ENCODE assay signal across 10 mouse cellular contexts in the genomic region with DNA sequence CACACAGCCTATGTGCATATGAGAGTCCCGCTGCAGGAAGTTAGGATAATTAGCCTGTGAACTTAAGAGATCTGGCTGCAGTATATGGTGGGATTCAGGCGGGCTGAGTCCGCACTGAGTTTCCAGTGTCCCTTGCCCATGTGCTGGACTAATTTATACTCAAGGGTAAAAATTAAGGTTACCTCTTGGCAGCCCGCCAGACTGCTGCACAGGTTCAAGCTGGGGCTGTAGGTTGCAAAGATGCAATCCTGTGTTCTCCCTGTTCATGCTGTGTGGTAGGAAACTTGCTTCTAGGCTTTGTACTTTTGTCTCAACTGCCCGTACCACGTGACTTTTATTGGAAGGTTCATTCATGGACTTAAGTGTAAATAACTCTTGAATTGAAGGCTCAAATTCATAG. TPM values are rescaled to one million over a fixed set of nuclear protein-coding genes. Genes with fewer than 3 reads are reported as not detected.
DNase-seq lines count a peak whose midpoint lies in the region; ATAC-seq and TF ChIP-seq lines count a peak whose summit lies in the region.
"Had no signal": no experiment of that assay in that cellular context is flagged by ENCODE, and none has a peak within 500 bp of the region (broad histone marks: within the 10 kb centered on the region; RNA-seq: fewer than 3 reads in every experiment).

No protein-coding gene starts in this region.

- TF ChIP-seq POLR2A in brain, embryonic 14.5 days (IDR thresholded peaks at IDR 0.05; ENCODE audit: borderline replicate concordance, extremely low read depth, insufficient read depth, insufficient read length, poor library complexity, severe bottlenecking), result no peak

- DNase-seq in hindbrain, postnatal 0 days (ENCODE audit: low spot score), result no peak
- DNase-seq in brain, embryonic 14.5 days (ENCODE audit: low read depth), result peak; percentile 63
- DNase-seq in heart, postnatal 0 days (ENCODE audit: low spot score), result peak; percentile 11
- DNase-seq in limb, embryonic 10.5 days (ENCODE audit: low spot score), result no peak
- DNase-seq in left cerebral cortex, postnatal 10 days (ENCODE audit: extremely low spot score in 1 of 2, low spot score in 2 of 2), result no peak
- DNase-seq in lung, postnatal 4 days, result no peak
- DNase-seq: right cerebral cortex, postnatal 25 days had no signal

- no peaks in the 10 kb centered on the region for H3K27me3 ChIP-seq in hindbrain, embryonic 13.5 days
- no peaks in the 10 kb centered on the region for H3K27me3 ChIP-seq in hindbrain, postnatal 0 days (ENCODE audit: insufficient read depth, low read length)
- H3K27me3 ChIP-seq in heart, postnatal 0 days (ENCODE audit: control insufficient read depth, insufficient read depth, low read length), result no peaks in the 10 kb centered on the region
- H3K27me3 ChIP-seq in limb, embryonic 10.5 days (ENCODE audit: low read depth, poor library complexity, severe bottlenecking), result no peaks in the 10 kb centered on the region

- WGBS in hindbrain, embryonic 13.5 days, result 79% methylated on average over 6 of the region's 6 CpGs
- 73% methylated on average over 6 of the region's 6 CpGs for WGBS in hindbrain, postnatal 0 days
- WGBS in heart, postnatal 0 days, result 61% methylated on average over 6 of the region's 6 CpGs
- WGBS in limb, embryonic 10.5 days, result 87% methylated on average over 6 of the region's 6 CpGs

- peaks cover 10% of the 10 kb centered on the region for H3K4me1 ChIP-seq in hindbrain, embryonic 13.5 days (replicated peaks)
- no peaks in the 10 kb centered on the region for H3K4me1 ChIP-seq in hindbrain, postnatal 0 days (ENCODE audit: insufficient read depth, low read length)
- peaks cover 9% of the 10 kb centered on the region for H3K4me1 ChIP-seq in heart, postnatal 0 days (ENCODE audit: control insufficient read depth, insufficient read depth)
- peaks cover 10% of the 10 kb centered on the region; the same call in 1 of the 2 replicates for H3K4me1 ChIP-seq in limb, embryonic 10.5 days

- H3K4me2 ChIP-seq in hindbrain, embryonic 13.5 days, result no peak overlapping the region
- H3K4me2 ChIP-seq in hindbrain, postnatal 0 days (ENCODE audit: low read depth, low read length), result no peak overlapping the region
- H3K4me2 ChIP-seq in heart, postnatal 0 days (ENCODE audit: low read depth, low read length), result no peak overlapping the region

- no peak for ATAC-seq in hindbrain, embryonic 13.5 days (ENCODE audit: low FRiP score)
- no peak for ATAC-seq in hindbrain, postnatal 0 days
- ATAC-seq in heart, postnatal 0 days (ENCODE audit: insufficient read depth, low read depth), result no peak
- no peak for ATAC-seq in monocyte, adult 5-6 weeks (replicated peaks; ENCODE audit: insufficient number of reproducible peaks, low FRiP score, low TSS enrichment, poor library complexity, severe bottlenecking)

- H3K9ac ChIP-seq in hindbrain, embryonic 13.5 days, result no peak overlapping the region
- H3K9ac ChIP-seq in hindbrain, postnatal 0 days (replicated peaks; ENCODE audit: low read length), result no peak overlapping the region
- H3K9ac ChIP-seq in heart, postnatal 0 days (replicated peaks; ENCODE audit: low read depth, low read length), result no peak overlapping the region

- peak overlapping the region; percentile 35; the same call in 1 of the 2 replicates for H3K27ac ChIP-seq in hindbrain, embryonic 13.5 days
- H3K27ac ChIP-seq in hindbrain, postnatal 0 days, result no peak overlapping the region
- 0 out of 2 replicates have a peak overlapping the region, but pooled peaks have one; percentile 26 for H3K27ac ChIP-seq in heart, postnatal 0 days (ENCODE audit: low read depth)
- peak overlapping the region; percentile 46; the same call in 1 of the 2 replicates for H3K27ac ChIP-seq in limb, embryonic 10.5 days

- no peak for TF ChIP-seq CTCF in hindbrain, postnatal 0 days (IDR thresholded peaks at IDR 0.05; ENCODE audit: low read depth)
- no peak for TF ChIP-seq CTCF in brain, embryonic 14.5 days (IDR thresholded peaks at IDR 0.05; ENCODE audit: borderline replicate concordance, extremely low read depth, insufficient read depth, insufficient read length)
- no peak for TF ChIP-seq CTCF in heart, postnatal 0 days (IDR thresholded peaks at IDR 0.05; ENCODE audit: low read depth)

- no peak for TF ChIP-seq EP300 in heart, postnatal 0 days (IDR thresholded peaks at IDR 0.05; ENCODE audit: low read depth)

- H3K4me3 ChIP-seq in hindbrain, embryonic 13.5 days, result no peak overlapping the region
- no peak overlapping the region for H3K4me3 ChIP-seq in hindbrain, postnatal 0 days (ENCODE audit: low read length)
- no peak overlapping the region for H3K4me3 ChIP-seq in heart, postnatal 0 days (ENCODE audit: low read depth, low read length)
- no peak overlapping the region for H3K4me3 ChIP-seq in limb, embryonic 10.5 days

- intact Hi-C loops in left cerebral cortex, postnatal 10 days (cut with DNase I), result no loop called here

- no peaks in the 10 kb centered on the region for H3K36me3 ChIP-seq in hindbrain, embryonic 13.5 days
- no peaks in the 10 kb centered on the region for H3K36me3 ChIP-seq in hindbrain, postnatal 0 days (ENCODE audit: insufficient read depth, low read length)
- H3K36me3 ChIP-seq in heart, postnatal 0 days (replicated peaks; ENCODE audit: control insufficient read depth, insufficient read depth, low read length), result no peaks in the 10 kb centered on the region
- H3K36me3 ChIP-seq in limb, embryonic 10.5 days, result no peaks in the 10 kb centered on the region
- H3K36me3 ChIP-seq: G1E had no signal

- H3K9me3 ChIP-seq in hindbrain, embryonic 13.5 days, result no peaks in the 10 kb centered on the region
- no peaks in the 10 kb centered on the region for H3K9me3 ChIP-seq in hindbrain, postnatal 0 days (ENCODE audit: low read length)
- no peaks in the 10 kb centered on the region for H3K9me3 ChIP-seq in heart, postnatal 0 days (replicated peaks; ENCODE audit: control insufficient read depth, low read length)
- no peaks in the 10 kb centered on the region for H3K9me3 ChIP-seq in limb, embryonic 10.5 days (replicated peaks)
- H3K9me3 ChIP-seq: G1E had no signal

RNA-seq across cellular contexts. Expression of a gene that starts 3.0 kb away (rescaled TPM):
- 3.2 and 3.5 TPM in 2 replicates for polyA plus RNA-seq in hindbrain, embryonic 13.5 days (2015; fragmentation: Nextera tagmentation; extraction: Ambion mirVana)
- 170 and 196 TPM in 2 replicates for total RNA-seq in hindbrain, postnatal 0 days (2014; rRNA removed)
- 4.0 TPM in 2 replicates for polyA plus RNA-seq in hindbrain, postnatal 0 days (2015; fragmentation: Nextera tagmentation; extraction: Ambion mirVana)
- 2.2 and 4.8 TPM in 2 replicates for polyA plus RNA-seq in brain, embryonic 14.5 days (2012; rRNA removed)
- 418 and 531 TPM in 2 replicates for total RNA-seq in heart, postnatal 0 days (2014; rRNA removed; ENCODE audit: low replicate concordance)
- polyA plus RNA-seq in heart, postnatal 0 days (2015; fragmentation: Nextera tagmentation; extraction: Ambion mirVana), result 2.3 and 3.3 TPM in 2 replicates
- 4.8 and 5.4 TPM in 2 replicates for polyA plus RNA-seq in limb, embryonic 10.5 days (2016; fragmentation: Nextera tagmentation; extraction: Ambion mirVana)
- 100 to 1,000 TPM; 113 to 120 TPM for total RNA-seq in left cerebral cortex, postnatal 10 days (2021)
- 5.4 to 13.1 TPM (median 10.0 TPM) in 3 replicates for total RNA-seq in monocyte, adult 5-6 weeks (2017)

Comparison
In these comparisons a context has a peak if more than half of its experiments do, and no peak if none do; other contexts are left out.
1. DNase-seq: peak in brain, embryonic 14.5 days (single experiment) and heart, postnatal 0 days (single experiment); none in hindbrain, postnatal 0 days (single experiment), limb, embryonic 10.5 days (single experiment), left cerebral cortex, postnatal 10 days (0 of 2) and lung, postnatal 4 days (0 of 2).